Mouse (Mus musculus): ENCODE data around the gene Gm21698. TPM values are rescaled to one million over a fixed set of nuclear protein-coding genes. Genes with fewer than 3 reads are reported as not detected.

The Gm21698 gene
- not detected for total RNA-seq (2023)

GRCm38 (mm10) chr5:25988550-25988949 lies at the start of gene Gm21698:
Gm21698 (minus strand) TSS chr5:25988650.

DNA sequence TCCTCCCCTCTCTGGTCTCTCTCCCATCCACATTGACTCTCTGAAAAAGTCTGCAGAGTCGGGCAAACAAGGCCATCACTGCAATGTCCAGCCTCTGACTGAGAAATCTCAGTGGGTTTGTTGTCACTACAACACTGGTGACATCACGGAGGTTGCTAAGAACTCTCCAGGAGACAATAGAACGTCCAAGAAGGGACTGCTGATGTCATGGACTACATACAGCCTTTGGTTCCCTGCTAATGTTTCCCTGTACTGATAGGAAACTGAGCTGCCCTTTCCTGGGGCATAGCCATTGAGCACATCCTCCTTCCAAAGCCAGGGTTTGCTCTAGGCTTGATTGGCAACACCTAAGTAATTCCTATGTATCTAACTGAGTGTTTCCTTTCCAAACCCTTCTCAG lies 34.4 kb upstream of the Gm21698 start, which contains the start of gene Gm5862:
Gm5862 (minus strand) TSS at position 101 of the 400 bp plus-strand sequence.

GRCm38 (mm10) chr5:26004698-26005097 lies 16.2 kb upstream of the Gm21698 start, which contains the start of gene Gm1979:
Gm1979 (minus strand) TSS chr5:26004798.

DNA sequence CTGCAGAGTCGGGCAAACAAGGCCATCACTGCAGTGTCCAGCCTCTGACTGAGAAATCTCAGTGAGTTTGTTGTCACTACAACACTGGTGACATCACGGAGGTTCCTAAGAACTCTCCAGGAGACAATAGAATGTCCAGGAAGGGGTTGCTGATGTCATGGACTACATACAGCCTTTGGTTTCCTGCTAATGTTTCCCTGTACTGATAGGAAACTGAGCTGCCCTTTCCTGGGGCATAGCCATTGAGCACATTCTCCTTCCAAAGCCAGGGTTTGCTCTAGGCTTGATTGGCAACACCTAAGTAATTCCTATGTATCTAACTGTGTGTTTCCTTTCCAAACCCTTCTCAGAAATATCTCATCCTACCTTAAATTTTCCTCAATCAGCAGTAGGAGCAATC lies 15.9 kb downstream of the Gm21698 start, which contains the start of gene Gm21680:
Gm21680 (minus strand) TSS at position 101 of the 400 bp plus-strand sequence.

GRCm38 (mm10) chr5:25954317-25954716 lies 34.1 kb downstream of the Gm21698 start, which contains the start of gene Gm21671:
Gm21671 (minus strand) TSS chr5:25954417.

GRCm38 (mm10) chr5:25942281-25942680 lies 46.2 kb downstream of the Gm21698 start, which contains the start of gene Gm21663:
Gm21663 (minus strand) TSS chr5:25942381.

Other genes starting within 250 kb of the Gm21698 start
- gene Actr3b, start 228.7 kb downstream of the Gm21698 start, total RNA-seq (2023): 1.6 TPM
- not detected for gene Gm21663, start 46.3 kb downstream of the Gm21698 start, total RNA-seq (2023)
- gene Gm21671, start 34.2 kb downstream of the Gm21698 start, total RNA-seq (2023): not detected
- not detected for gene Gm21680, start 16.0 kb downstream of the Gm21698 start, total RNA-seq (2023)
- gene Gm1979, start 16.1 kb upstream of the Gm21698 start, total RNA-seq (2023): not detected
- gene Gm5862, start 34.3 kb upstream of the Gm21698 start, total RNA-seq (2023): not detected
- gene Speer4a, start 50.9 kb upstream of the Gm21698 start, total RNA-seq (2023): not detected
- gene Gm7347, start 69.9 kb upstream of the Gm21698 start, total RNA-seq (2023): not detected
- gene Gm10471, start 100.6 kb upstream of the Gm21698 start, total RNA-seq (2023): not detected
- gene 5031410I06Rik, start 116.7 kb upstream of the Gm21698 start, total RNA-seq (2023): not detected
- not detected for gene Gm10220, start 132.8 kb upstream of the Gm21698 start, total RNA-seq (2023)

Measured in CD4-positive naive resting alpha-beta T cell, adult 57 days (primary cell).